Mouse (Mus musculus) common myeloid progenitor, adult 5-6 weeks (primary cell): ENCODE measurements at regions not wholly inside any gene's neighbourhood (a gene's known extent, or its start where the extent isn't known, plus 50 kb on each side); places are given as distances from the start of the nearest gene placed in this dataset.

Experiments used
- ATAC-seq: replicated peaks from 2 replicates; pipeline ENCODE4 v1.8.0; 2016; ENCODE audit warnings: low read depth, mild to moderate bottlenecking, moderate TSS enrichment, inconsistent platforms; ENCODE audit not compliant: poor library complexity, severe bottlenecking

- ATAC-seq, result peak; percentile 60; the same call in 1 of the 2 replicates
Measured at GRCm38 (mm10) chr5:97553122-97553521, 96.3 kb upstream of the Gk2 start.

- ATAC-seq, result no peak
Measured at GRCm38 (mm10) chr5:97537492-97538257, 80.9 kb upstream of the Gk2 start.

DNA sequence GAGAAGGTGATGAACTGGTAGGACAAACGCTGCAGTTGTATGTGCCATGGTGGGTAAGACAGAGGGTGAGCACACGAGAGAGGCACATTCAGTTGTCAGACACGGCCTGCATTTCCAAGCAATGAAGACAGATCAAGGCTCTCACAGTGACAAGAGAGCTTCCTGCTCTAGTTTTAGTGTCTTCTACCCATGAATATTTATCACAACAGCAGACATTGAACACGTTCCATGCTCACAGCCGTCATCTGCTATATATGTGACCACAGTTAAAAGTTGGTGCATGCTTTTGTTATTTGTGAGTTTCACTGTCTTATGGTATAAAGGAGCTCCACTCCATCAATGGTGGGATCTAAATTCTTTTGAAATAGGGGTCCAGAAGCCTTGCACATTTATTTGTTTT lies 76.9 kb upstream of the Gk2 start:
- no peak for ATAC-seq

DNA sequence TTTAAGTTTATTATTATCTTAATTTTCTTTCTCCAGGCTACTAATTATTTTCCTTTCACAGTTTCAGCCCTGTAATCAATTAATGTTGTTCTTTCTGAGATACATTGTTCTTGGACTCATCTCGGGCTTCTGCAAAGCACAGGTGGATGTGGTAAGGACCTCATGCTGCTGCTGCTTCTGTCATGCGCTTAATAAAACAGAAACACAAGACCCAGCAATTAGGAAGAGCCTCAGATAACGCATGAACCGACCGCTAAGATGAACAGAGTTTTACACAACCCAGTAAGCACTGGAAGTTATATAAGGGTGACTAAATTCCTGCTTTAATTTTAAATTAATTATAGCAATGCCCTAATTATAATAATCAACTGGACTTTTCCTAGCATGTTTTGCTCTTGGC lies 70.7 kb upstream of the Gk2 start:
- ATAC-seq, result no peak
